Mouse (Mus musculus) midbrain, postnatal 0 days (tissue): ENCODE measurements around the gene Gpam. TPM values are rescaled to one million over a fixed set of nuclear protein-coding genes. Genes with fewer than 3 reads are reported as not detected.

Experiments
- ATAC-seq: fragments of 200-750 bp; cut with Nextera tagmentation; 2 replicates; pipeline ENCODE4 v1.8.0; 2017; ENCODE audit warnings: moderate number of reproducible peaks, mild to moderate bottlenecking, moderate TSS enrichment, moderate library complexity; ENCODE audit not compliant: low FRiP score
- DNase-seq: peaks from one replicate; pipeline ENCODE4 v3.0.0-alpha.2; 2015; ENCODE audit warnings: low spot score
- H3K27ac ChIP-seq: fragments of 300-500 bp; sonication (generic); 2 replicates; pipeline ENCODE4 v1.5.1; 2014; ENCODE audit warnings: low read depth, mild to moderate bottlenecking, low read length, mixed read lengths
- H3K27me3 ChIP-seq: fragments of 300-500 bp; sonication (generic); 2 replicates; pipeline ENCODE4 v1.6.1; 2014; ENCODE audit warnings: low read length, control low read depth, mixed read lengths; ENCODE audit not compliant: insufficient read depth
- H3K36me3 ChIP-seq: fragments of 300-500 bp; sonication (generic); 2 replicates; pipeline ENCODE4 v1.6.1; 2014; ENCODE audit warnings: low read length, control low read depth, mixed read lengths; ENCODE audit not compliant: insufficient read depth
- H3K4me1 ChIP-seq: fragments of 300-500 bp; sonication (generic); 2 replicates; pipeline ENCODE4 v1.6.1; 2014; ENCODE audit warnings: mild to moderate bottlenecking, control low read depth, antibody characterized with exemption, low read length, mixed read lengths; ENCODE audit not compliant: insufficient read depth
- H3K4me2 ChIP-seq: fragments of 300-500 bp; sonication (generic); 2 replicates; pipeline ENCODE4 v1.6.1; 2014; ENCODE audit warnings: low read depth, mild to moderate bottlenecking, low read length, mixed read lengths; ENCODE audit not compliant: poor library complexity, severe bottlenecking
- H3K4me3 ChIP-seq: fragments of 300-500 bp; sonication (generic); 2 replicates; pipeline ENCODE4 v1.5.1; 2014; ENCODE audit warnings: low read depth, mild to moderate bottlenecking, low read length, moderate library complexity
- H3K9ac ChIP-seq: fragments of 300-500 bp; sonication (generic); replicated peaks from 2 replicates; pipeline ENCODE4 v1.6.1; 2014; ENCODE audit warnings: mild to moderate bottlenecking, low read length, moderate library complexity, mixed read lengths; ENCODE audit not compliant: poor library complexity, severe bottlenecking
- H3K9me3 ChIP-seq: fragments of 300-500 bp; sonication (generic); 2 replicates; pipeline ENCODE4 v1.6.1; 2016; ENCODE audit warnings: low read length, control low read depth
- CTCF ChIP-seq: IDR thresholded peaks from 2 replicates; pipeline ENCODE4 v1.5.1; 2016; ENCODE audit warnings: antibody characterized with exemption, mild to moderate bottlenecking
- WGBS: fragments of 180-500 bp; shearing (Covaris S2); extraction: QIAGEN DNeasy Blood & Tissue Kit; methylation state at CpG from one replicate; pipeline ENCODE4 v1.1.7; 2014; 5-methylcytosine and 5-hydroxymethylcytosine counted together
- polyA plus RNA-seq: library from polyadenylated mRNA; unstranded; fragments of >200 nt; fragmentation: Nextera tagmentation; extraction: Ambion mirVana; gene quantifications from 2 replicates; pipeline ENCODE4 v1.2.1, GENCODE M21; 2015
- total RNA-seq: library from RNA; depleted of rRNA; stranded (reverse); fragments of >200 nt; gene quantifications from 2 replicates; pipeline ENCODE4 v1.2.3, GENCODE M21; 2014

Gene Gpam
- total and polyA plus RNA-seq, 2 experiments from 2014 or later = 23.6 to 81.1 TPM

GRCm38 (mm10) chr19:55105969-55106368 is 21.1 kb downstream of the Gpam start:
- TF ChIP-seq CTCF = no peak
- Histone ChIP-seq H3K27ac (no peak overlapping the region), H3K9me3 (no peaks in the 10 kb centered on the region), H3K27me3 (no peaks in the 10 kb centered on the region), H3K9ac (no peak overlapping the region), H3K4me1 (no peaks in the 10 kb centered on the region), H3K36me3 (no peaks in the 10 kb centered on the region), H3K4me3 (no peak overlapping the region), H3K4me2 (no peak overlapping the region)
- WGBS = 82% methylated on average over 3 of the region's 3 CpGs
- DNase-seq (no peak), ATAC-seq (no peak)

DNA sequence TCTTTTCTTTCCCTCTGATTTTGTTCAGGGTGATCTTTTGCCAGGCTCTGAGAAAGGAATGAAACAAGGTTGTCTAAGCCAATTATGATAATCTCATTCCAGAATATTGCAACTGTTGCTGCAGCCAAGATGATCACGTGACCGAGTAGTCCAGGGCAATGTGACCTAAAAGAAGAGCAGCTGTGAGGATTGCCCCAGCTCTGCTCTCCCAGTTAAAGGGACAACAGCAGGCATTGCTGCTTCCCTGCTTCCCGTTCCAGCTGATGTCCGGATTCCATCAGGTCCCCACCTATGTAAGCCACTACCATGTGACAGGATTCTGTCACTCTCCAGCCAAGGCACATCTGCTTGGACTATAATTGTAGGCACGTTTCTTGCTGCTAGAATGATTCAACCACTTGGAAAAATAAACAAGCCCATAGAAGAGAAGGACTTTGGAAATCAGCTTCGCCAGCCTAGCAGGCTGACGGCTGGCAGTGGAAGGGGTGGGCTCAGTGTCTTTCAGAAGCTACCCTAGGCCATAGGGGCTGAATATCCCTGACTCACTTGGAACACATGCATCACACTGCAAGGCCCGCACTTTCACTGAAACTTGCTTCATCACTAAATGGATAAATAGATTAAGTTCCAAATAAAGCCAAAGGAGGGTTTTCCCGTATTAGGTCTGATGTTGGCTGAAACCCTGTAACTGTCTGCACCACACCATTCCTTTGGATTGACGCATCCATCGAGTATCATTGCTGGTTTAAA is 23.8 kb downstream of the Gpam start:
- Histone ChIP-seq H3K4me1 (peaks cover 7% of the 10 kb centered on the region; the same call in 1 of the 2 replicates), H3K4me2 (peak overlapping the region; percentile 32), H3K36me3 (no peaks in the 10 kb centered on the region), H3K9ac (0 out of 2 replicates have a peak overlapping the region, but pooled peaks have one; percentile 3), H3K9me3 (no peaks in the 10 kb centered on the region), H3K27ac (peak overlapping the region; percentile 21; the same call in 1 of the 2 replicates), H3K4me3 (peak overlapping the region; percentile 8; the same call in 1 of the 2 replicates), H3K27me3 (no peaks in the 10 kb centered on the region)
- peak; percentile 75 for DNase-seq
- WGBS = 39% methylated on average over 11 of the region's 11 CpGs
- peak; percentile 57 for ATAC-seq
- no peak for TF ChIP-seq CTCF

GRCm38 (mm10) chr19:55101659-55102058 is 25.4 kb downstream of the Gpam start:
- no peaks in the 10 kb centered on the region for H3K9me3 ChIP-seq

DNA sequence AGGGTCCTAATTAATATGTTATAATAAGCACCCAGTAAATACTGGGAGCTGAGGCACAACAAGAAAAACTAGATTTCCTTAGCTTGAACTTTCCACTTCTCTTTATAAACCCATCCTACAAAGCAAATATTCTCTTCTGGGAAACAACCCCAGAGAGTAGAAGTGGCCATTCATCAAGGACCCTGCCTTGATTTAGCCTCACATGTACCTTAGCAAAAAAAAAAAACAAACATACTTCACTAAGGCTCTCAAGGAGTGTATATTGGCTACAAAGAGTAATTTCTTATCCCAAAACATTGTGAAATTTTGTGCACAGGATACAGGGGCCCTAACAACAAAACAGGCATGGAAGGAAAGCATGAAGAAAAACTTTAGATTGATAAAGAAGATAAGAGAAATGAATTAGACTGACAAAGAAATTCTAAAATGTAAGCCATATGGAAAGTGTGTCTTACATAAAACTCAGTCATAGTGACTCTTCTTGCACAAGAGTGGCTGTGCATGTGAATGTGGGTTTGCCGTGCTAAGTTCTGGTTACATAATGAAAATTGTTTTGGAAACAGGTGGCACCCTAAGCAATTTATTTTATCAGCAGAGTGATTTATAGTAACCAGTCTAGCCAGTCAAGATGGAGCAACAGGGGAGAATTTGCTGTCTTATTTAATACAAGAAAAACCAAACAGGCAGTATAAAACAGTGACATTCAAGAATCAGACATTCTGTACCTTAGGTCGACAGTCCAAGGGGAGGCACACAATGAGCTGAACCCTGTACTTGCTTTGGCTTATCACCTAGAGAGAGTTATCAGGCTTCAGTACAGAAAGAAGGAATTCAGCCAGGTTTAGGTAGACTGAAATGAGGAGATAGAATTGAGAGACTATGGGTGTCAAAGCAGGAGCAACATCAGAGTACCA is 26.6 kb downstream of the Gpam start:
- Histone ChIP-seq H3K27me3 (no peaks in the 10 kb centered on the region), H3K36me3 (0 out of 2 replicates have a peak, but pooled peaks cover 3% of the 10 kb centered on the region), H3K4me2 (peak overlapping the region; percentile 99), H3K27ac (peak overlapping the region; percentile 83), H3K4me3 (peak overlapping the region; percentile 95), H3K9ac (peak overlapping the region; percentile 93), H3K9me3 (no peaks in the 10 kb centered on the region), H3K4me1 (peaks cover 7% of the 10 kb centered on the region; the same call in 1 of the 2 replicates)
- 75% methylated on average over 2 of the region's 2 CpGs for WGBS
- ATAC-seq (no peak), DNase-seq (no peak)
- no peak for TF ChIP-seq CTCF

More at GRCm38 (mm10) chr19:55101659-55102058, 25.4 kb downstream of the Gpam start:
- no peaks in the 10 kb centered on the region for H3K27me3 ChIP-seq
- 89% methylated on average over 4 of the region's 4 CpGs for WGBS
- peaks cover 7% of the 10 kb centered on the region; the same call in 1 of the 2 replicates for H3K4me1 ChIP-seq
- no peak for DNase-seq
- no peak for TF ChIP-seq CTCF
- ATAC-seq = no peak
- H3K4me2 ChIP-seq = peak overlapping the region; percentile 13
- H3K27ac ChIP-seq = no peak overlapping the region
- H3K9ac ChIP-seq = no peak overlapping the region
- no peaks in the 10 kb centered on the region for H3K36me3 ChIP-seq
- H3K4me3 ChIP-seq = no peak overlapping the region

DNA sequence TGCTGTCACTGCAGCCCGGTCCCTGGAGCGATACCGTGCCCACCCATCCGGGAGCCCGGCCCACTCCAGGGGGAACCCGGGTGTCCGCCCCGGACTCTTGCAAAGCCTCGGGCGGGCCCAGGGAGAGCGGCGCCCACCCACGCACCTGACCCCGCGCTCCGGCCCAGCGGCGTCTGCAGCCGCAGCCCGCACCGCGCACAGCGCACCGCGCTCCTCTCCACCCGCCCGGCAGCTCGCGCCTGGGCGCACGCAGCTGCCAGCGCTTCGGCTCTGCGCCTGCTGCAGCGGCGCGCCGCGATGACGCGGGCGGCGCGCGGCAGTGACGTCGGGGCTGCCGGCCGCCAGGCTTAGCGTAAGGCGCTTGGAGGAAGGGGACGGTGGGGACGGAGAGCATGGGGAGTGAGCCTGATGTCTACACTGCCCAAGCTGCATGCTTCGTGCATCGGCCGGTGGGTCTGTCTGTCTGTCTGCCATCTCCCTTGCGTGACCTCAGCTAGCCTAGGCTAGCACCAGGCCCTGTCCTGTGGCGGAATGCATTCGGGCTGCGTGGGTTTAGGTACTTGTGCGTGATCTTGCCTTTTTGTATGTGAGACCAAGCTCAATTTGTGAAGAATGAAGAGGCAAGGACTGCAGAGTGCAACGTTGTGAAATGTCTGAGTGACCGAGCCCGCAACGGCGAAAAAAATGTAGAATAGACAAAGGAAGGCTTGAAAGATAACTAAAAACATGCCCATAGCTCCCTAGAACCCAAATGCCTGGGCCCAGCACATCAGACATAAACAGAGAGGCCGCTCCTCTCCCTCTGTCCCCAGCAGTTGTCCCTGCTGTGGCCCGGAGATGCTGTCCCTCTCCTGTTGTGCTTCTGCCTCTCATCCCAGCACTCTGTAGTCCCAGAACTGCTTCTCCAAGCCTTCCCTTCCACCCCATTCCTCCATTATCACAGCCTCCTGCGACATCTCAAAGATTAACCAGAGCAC is 27.6 kb downstream of the Gpam start:
- Histone ChIP-seq H3K9ac (peak overlapping the region; percentile 93), H3K36me3 (0 out of 2 replicates have a peak, but pooled peaks cover 7% of the 10 kb centered on the region), H3K27me3 (no peaks in the 10 kb centered on the region), H3K4me2 (peak overlapping the region; percentile 99), H3K4me3 (peak overlapping the region; percentile 95), H3K9me3 (no peaks in the 10 kb centered on the region), H3K4me1 (peaks cover 7% of the 10 kb centered on the region; the same call in 1 of the 2 replicates), H3K27ac (peak overlapping the region; percentile 83)
- WGBS = under 1% methylated on average over 62 of the region's 69 CpGs
- DNase-seq = peak; percentile 89
- no peak; the same call in 1 of the 2 replicates for TF ChIP-seq CTCF
- peak; percentile 85 for ATAC-seq
